Mouse (Mus musculus): Measurements from ENCODE around the gene Fam110a.

Gene Fam110a

DNA sequence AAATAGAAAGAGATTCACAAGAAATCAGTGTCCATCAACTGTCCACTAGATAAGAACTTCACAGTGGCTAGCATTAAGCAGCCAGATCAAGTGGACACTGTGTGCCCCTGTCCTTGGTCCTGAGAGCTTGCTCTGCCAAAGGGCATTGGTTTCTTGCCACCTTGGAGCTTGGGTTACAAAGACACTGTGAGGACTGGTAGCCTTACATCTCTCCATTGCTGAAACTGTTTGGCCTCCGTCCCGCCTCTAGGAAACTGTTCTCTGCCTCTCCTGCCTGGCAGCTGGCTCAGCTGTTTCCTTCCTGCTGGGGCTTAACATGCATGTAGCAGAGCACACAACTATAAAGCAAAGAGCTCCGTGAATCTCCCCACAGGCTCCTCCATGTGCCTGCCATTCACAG is 42.1 kb downstream of the Fam110a start:
- DNase-seq (ENCODE audit: low spot score): no peak

DNA sequence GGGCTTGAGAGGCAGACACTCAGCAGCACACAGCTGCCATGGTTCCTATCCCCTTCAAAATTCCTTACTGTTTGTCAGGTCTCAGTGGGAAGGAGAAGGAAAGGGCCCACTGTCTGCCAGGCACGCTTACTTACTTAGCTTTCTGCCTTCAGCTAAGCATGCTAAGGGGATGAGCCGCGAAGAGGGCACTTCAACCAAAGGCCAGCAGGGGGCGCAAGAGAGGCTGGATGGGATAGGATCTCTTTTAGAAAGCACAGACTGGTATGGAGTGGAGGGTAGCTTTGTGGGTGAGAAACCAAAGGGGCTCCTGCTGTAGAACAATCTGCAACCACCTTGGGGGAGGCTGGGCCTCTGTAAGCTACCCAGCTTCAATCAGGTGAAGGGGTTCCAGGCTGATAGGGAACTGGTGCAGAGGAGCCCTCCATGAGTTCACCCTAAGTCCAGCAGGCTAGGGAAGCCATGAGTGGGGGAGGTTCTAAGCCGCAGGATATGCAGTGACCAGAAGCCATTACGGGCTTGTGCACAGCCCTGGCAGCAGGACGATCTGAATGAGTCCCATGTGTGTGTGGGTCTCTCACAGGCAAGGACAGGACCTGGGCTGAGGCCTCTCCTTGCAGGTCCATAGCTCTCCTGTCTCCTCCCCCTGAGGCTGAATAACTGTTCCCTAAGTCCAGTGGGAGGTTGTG is 49.5 kb downstream of the Fam110a start:
- DNase-seq (ENCODE audit: low spot score): peak; percentile 71

DNA sequence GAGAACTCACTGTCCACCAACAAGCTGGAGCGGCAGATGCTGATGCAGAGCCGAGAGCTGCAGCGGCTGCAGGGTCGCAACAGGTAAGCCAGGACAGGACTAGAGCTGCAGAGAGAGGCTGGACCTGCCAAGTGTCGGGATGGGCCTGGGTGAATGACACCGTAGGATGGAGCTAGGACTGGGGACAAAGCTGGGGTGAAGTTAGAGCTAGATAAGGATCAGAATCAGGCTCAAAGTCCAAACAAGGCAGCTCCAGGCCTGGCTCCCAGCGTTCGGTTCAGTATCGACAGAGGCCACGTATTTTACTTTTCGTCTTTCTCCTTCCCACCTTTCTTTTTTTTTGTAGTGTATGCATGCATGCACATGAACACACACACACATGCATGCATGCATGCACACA is 52.9 kb downstream of the Fam110a start:
- DNase-seq (ENCODE audit: low spot score): no peak

DNA sequence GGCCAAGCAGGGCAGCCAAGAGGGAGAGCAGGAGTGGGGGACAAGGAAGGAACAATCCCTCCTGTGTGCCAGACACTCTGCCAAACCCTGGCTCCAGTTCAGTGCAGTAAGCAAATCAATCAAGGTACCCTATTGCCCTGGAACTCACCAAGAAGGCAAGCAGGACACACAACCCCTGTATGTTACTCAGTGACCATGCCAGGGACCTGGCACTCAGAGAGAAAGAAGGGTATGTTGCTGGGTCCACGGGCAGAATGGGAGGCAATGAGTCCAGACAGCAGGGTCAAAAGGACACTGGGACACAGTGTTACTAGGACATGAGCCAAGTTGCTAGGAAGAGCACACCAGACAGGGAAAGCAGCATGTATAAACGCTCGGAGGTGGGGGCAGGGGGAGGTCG is 54.3 kb downstream of the Fam110a start:
- no peak for DNase-seq (ENCODE audit: low spot score)

DNA sequence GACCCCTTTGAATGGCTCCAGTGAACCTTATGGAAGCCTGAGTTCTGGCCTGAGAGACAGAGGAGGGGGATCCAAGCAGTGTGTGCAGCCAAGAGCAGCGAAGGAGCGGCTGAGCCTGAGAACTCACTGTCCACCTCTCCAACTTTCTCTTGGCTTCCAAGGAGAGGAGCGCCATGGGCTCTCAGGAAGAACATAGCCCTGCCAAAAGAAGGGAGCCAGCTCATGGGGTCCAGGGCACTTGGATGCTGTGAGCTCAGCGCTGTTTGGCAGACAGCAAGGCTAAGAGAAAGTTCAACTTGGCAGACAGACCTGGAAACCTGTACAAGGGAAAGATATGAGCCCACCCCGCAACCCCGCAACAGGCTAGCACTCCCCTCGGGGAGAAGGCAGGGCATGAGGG is 55.7 kb downstream of the Fam110a start:
- no peak for DNase-seq (ENCODE audit: low spot score)

DNA sequence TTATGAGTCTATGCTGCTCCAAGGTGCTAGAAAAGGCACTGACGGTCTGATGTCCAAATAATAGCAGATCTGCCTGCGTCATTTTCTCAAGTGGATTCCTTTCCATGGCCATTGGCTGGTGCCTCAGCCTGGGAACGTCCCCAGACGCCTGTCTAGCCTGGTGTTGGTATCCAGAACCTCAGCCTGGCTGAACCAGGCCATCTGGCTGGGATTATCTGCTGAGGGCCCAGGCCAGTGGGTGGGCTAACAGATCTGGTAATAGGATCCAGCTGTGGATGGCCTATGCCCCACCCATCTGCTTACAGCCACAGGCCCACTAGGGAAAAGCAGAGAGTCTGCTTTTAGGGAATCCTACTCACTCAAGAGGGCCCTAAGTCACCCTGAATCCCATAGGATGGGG is 58.4 kb downstream of the Fam110a start:
- peak; percentile 62 for DNase-seq (ENCODE audit: low spot score)

DNA sequence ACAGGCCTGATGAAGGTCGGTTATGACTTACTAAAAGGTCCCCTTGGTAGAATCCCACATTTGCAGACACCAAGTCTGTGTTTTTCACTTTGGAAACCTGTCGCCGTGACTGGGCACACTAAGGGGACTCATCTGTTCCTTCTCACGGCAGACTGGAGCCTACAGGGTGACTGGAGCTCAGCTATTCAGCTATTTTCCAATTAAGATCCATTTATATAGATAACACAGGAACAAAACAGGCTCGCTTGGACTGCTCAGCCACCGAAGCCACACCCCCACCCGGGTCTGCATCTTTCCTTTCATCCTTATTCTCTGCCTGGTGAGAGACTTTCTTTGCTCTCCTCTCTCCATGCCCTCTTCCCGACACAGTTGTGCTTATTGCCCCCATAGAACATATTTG is 59.0 kb downstream of the Fam110a start:
- DNase-seq (ENCODE audit: low spot score): no peak

Measured in yolk sac, embryonic 10.5 days (tissue).